Mouse (Mus musculus) limb, embryonic 13.5 days (tissue): ENCODE measurements around the gene Ntn5. TPM values are rescaled to one million over a fixed set of nuclear protein-coding genes. Genes with fewer than 3 reads are reported as not detected.
A peak's percentile ranks its signal among the peaks of the same experiment; 100 is the strongest.
"Not testable (repeated sequence)": the region's sequence is repeated elsewhere in the genome, so short reads cannot be mapped to it uniquely, and the experiment has no call there.

ENCODE experiments used
- ATAC-seq: fragments of 200-750 bp; cut with Nextera tagmentation; 2 replicates; pipeline ENCODE4 v1.8.0; 2017; ENCODE audit warnings: low read depth, moderate number of reproducible peaks, moderate TSS enrichment; ENCODE audit not compliant: low FRiP score
- H3K27ac ChIP-seq: fragments of 300-500 bp; sonication (generic); 2 replicates; pipeline ENCODE4 v1.5.1; 2015; ENCODE audit warnings: inconsistent platforms, mild to moderate bottlenecking, moderate library complexity
- H3K27me3 ChIP-seq: fragments of 300-500 bp; sonication (generic); 2 replicates; pipeline ENCODE4 v1.6.1; 2015; ENCODE audit warnings: mild to moderate bottlenecking, inconsistent platforms
- H3K36me3 ChIP-seq: fragments of 300-500 bp; sonication (generic); 2 replicates; pipeline ENCODE4 v1.6.1; 2015; ENCODE audit warnings: inconsistent platforms, mild to moderate bottlenecking, moderate library complexity
- H3K4me1 ChIP-seq: fragments of 300-500 bp; sonication (generic); 2 replicates; pipeline ENCODE4 v1.6.1; 2015; ENCODE audit warnings: inconsistent platforms
- H3K4me2 ChIP-seq: fragments of 300-500 bp; sonication (generic); replicated peaks from 2 replicates; pipeline ENCODE4 v1.6.1; 2015; ENCODE audit warnings: inconsistent platforms, mild to moderate bottlenecking, moderate library complexity
- H3K4me3 ChIP-seq: fragments of 300-500 bp; sonication (generic); 2 replicates; pipeline ENCODE4 v1.5.1; 2015; ENCODE audit warnings: moderate library complexity, mild to moderate bottlenecking, inconsistent platforms
- H3K9ac ChIP-seq: fragments of 300-500 bp; sonication (generic); 2 replicates; pipeline ENCODE4 v1.6.1; 2015; ENCODE audit warnings: mild to moderate bottlenecking, inconsistent platforms
- H3K9me3 ChIP-seq: fragments of 300-500 bp; sonication (generic); 2 replicates; pipeline ENCODE4 v1.6.1; 2016; ENCODE audit warnings: inconsistent platforms
- WGBS: fragments of 180-500 bp; shearing (Covaris S2); methylation state at CpG from one replicate; pipeline ENCODE4 v1.1.7; 2015; 5-methylcytosine and 5-hydroxymethylcytosine counted together
- polyA plus RNA-seq: library from polyadenylated mRNA; unstranded; fragments of >200 nt; fragmentation: Nextera tagmentation; extraction: Ambion mirVana; gene quantifications from 2 replicates; pipeline ENCODE4 v1.2.1, GENCODE M21; 2015

The Ntn5 gene
- polyA plus RNA-seq, 1 experiment from 2014 or later: 0.23 TPM

- H3K27me3 ChIP-seq: no peaks in the 10 kb centered on the region
- ATAC-seq: no peak
- H3K9ac ChIP-seq: peak overlapping the region; percentile 84
- H3K4me2 ChIP-seq: peak overlapping the region; percentile 80
- H3K4me1 ChIP-seq: peaks cover 42% of the 10 kb centered on the region
- WGBS: 32% methylated on average over 16 of the region's 16 CpGs
- H3K27ac ChIP-seq: peak overlapping the region; percentile 94
- no peaks in the 10 kb centered on the region for H3K36me3 ChIP-seq
- no peaks in the 10 kb centered on the region for H3K9me3 ChIP-seq
- H3K4me3 ChIP-seq: peak overlapping the region; percentile 55
These were observed 41.1 kb upstream of the Ntn5 start for GRCm38 (mm10) chr7:45642503-45643255.

GRCm38 (mm10) chr7:45643441-45644178 is 40.2 kb upstream of the Ntn5 start:
- Histone ChIP-seq H3K9ac (peak overlapping the region; percentile 84), H3K4me3 (peak overlapping the region; percentile 55), H3K4me1 (peaks cover 35% of the 10 kb centered on the region), H3K4me2 (peak overlapping the region; percentile 80), H3K27me3 (no peaks in the 10 kb centered on the region), H3K9me3 (no peaks in the 10 kb centered on the region), H3K36me3 (no peaks in the 10 kb centered on the region), H3K27ac (peak overlapping the region; percentile 94)
- WGBS: under 1% methylated on average over 28 of the region's 28 CpGs
- ATAC-seq: peak; percentile 91

GRCm38 (mm10) chr7:45644183-45644582 is 39.6 kb upstream of the Ntn5 start:
- 4% methylated on average over 18 of the region's 18 CpGs for WGBS
- Histone ChIP-seq H3K4me2 (peak overlapping the region; percentile 80), H3K4me1 (peaks cover 35% of the 10 kb centered on the region), H3K27ac (peak overlapping the region; percentile 84), H3K36me3 (no peaks in the 10 kb centered on the region), H3K27me3 (no peaks in the 10 kb centered on the region), H3K4me3 (peak overlapping the region; percentile 43), H3K9me3 (no peaks in the 10 kb centered on the region), H3K9ac (peak overlapping the region; percentile 57)
- 0 out of 2 replicates have a peak, but pooled peaks have one; percentile 12 for ATAC-seq

- no peaks in the 10 kb centered on the region for H3K27me3 ChIP-seq
- peak overlapping the region; percentile 80 for H3K4me2 ChIP-seq
- H3K27ac ChIP-seq: 0 out of 2 replicates have a peak overlapping the region, but pooled peaks have one; percentile 84
- H3K9me3 ChIP-seq: no peaks in the 10 kb centered on the region
- H3K9ac ChIP-seq: 0 out of 2 replicates have a peak overlapping the region, but pooled peaks have one; percentile 57
- WGBS: 61% methylated on average over 6 of the region's 6 CpGs
- no peak for ATAC-seq
- H3K4me3 ChIP-seq: peak overlapping the region; percentile 43
- H3K4me1 ChIP-seq: peaks cover 35% of the 10 kb centered on the region
- no peaks in the 10 kb centered on the region for H3K36me3 ChIP-seq
These were observed 38.8 kb upstream of the Ntn5 start for GRCm38 (mm10) chr7:45644872-45645590.

GRCm38 (mm10) chr7:45645591-45645971 is 38.2 kb upstream of the Ntn5 start:
- no peak overlapping the region for H3K9ac ChIP-seq
- H3K4me3 ChIP-seq: no peak overlapping the region
- H3K4me1 ChIP-seq: peaks cover 35% of the 10 kb centered on the region
- no peaks in the 10 kb centered on the region for H3K27me3 ChIP-seq
- no peak overlapping the region for H3K27ac ChIP-seq
- ATAC-seq: no peak
- no peaks in the 10 kb centered on the region for H3K9me3 ChIP-seq
- 87% methylated on average over 7 of the region's 7 CpGs for WGBS
- no peak overlapping the region for H3K4me2 ChIP-seq
- H3K36me3 ChIP-seq: no peaks in the 10 kb centered on the region

- ATAC-seq: no peak
- H3K4me1 ChIP-seq: peaks cover 24% of the 10 kb centered on the region
- no peak overlapping the region for H3K4me2 ChIP-seq
- H3K4me3 ChIP-seq: no peak overlapping the region
- no peak overlapping the region for H3K9ac ChIP-seq
- WGBS: 81% methylated on average over 4 of the region's 4 CpGs
- no peaks in the 10 kb centered on the region for H3K36me3 ChIP-seq
- H3K27me3 ChIP-seq: no peaks in the 10 kb centered on the region
- H3K9me3 ChIP-seq: no peaks in the 10 kb centered on the region
- H3K27ac ChIP-seq: no peak overlapping the region
These were observed 37.2 kb upstream of the Ntn5 start for GRCm38 (mm10) chr7:45646671-45647070.

- H3K27ac ChIP-seq: no peak overlapping the region
- H3K4me2 ChIP-seq: no peak overlapping the region
- ATAC-seq: no peak
- no peaks in the 10 kb centered on the region for H3K27me3 ChIP-seq
- H3K9me3 ChIP-seq: no peaks in the 10 kb centered on the region
- H3K9ac ChIP-seq: no peak overlapping the region
- whole genome bisulfite sequencing: 77% methylated on average over 8 of the region's 8 CpGs
- peaks cover 6% of the 10 kb centered on the region for H3K4me1 ChIP-seq
- no peaks in the 10 kb centered on the region for H3K36me3 ChIP-seq
- H3K4me3 ChIP-seq: no peak overlapping the region
These were observed 34.5 kb upstream of the Ntn5 start for GRCm38 (mm10) chr7:45649351-45649750.

- H3K4me1 ChIP-seq, H3K9me3 ChIP-seq, H3K4me2 ChIP-seq, H3K4me3 ChIP-seq, H3K27me3 ChIP-seq, H3K27ac ChIP-seq, ATAC-seq, H3K9ac ChIP-seq, H3K36me3 ChIP-seq: not testable (repeated sequence)
- 92% methylated on average over 20 of the region's 20 CpGs for WGBS
These were observed 33.3 kb upstream of the Ntn5 start for GRCm38 (mm10) chr7:45650484-45650883.

GRCm38 (mm10) chr7:45654424-45655047 is 29.3 kb upstream of the Ntn5 start:
- Histone ChIP-seq H3K4me2 (peak overlapping the region; percentile 38), H3K9me3 (no peaks in the 10 kb centered on the region), H3K4me3 (peak overlapping the region; percentile 11; the same call in 1 of the 2 replicates), H3K27ac (no peak overlapping the region), H3K27me3 (no peaks in the 10 kb centered on the region), H3K36me3 (no peaks in the 10 kb centered on the region), H3K4me1 (peaks cover 12% of the 10 kb centered on the region; the same call in 1 of the 2 replicates), H3K9ac (0 out of 2 replicates have a peak overlapping the region, but pooled peaks have one; percentile 8)
- ATAC-seq: no peak; the same call in 1 of the 2 replicates
- 35% methylated on average over 17 of the region's 17 CpGs for WGBS

GRCm38 (mm10) chr7:45660746-45661478 is 22.9 kb upstream of the Ntn5 start:
- Histone ChIP-seq H3K9ac (no peak overlapping the region), H3K4me3 (no peak overlapping the region), H3K36me3 (no peaks in the 10 kb centered on the region), H3K4me1 (peaks cover 10% of the 10 kb centered on the region; the same call in 1 of the 2 replicates), H3K4me2 (no peak overlapping the region), H3K9me3 (no peaks in the 10 kb centered on the region), H3K27ac (no peak overlapping the region), H3K27me3 (no peaks in the 10 kb centered on the region)
- ATAC-seq: no peak
- 78% methylated on average over 11 of the region's 11 CpGs for WGBS

- not testable (repeated sequence) for H3K27ac ChIP-seq, H3K4me3 ChIP-seq, H3K36me3 ChIP-seq, H3K27me3 ChIP-seq, H3K9me3 ChIP-seq, ATAC-seq, H3K4me1 ChIP-seq, H3K4me2 ChIP-seq, H3K9ac ChIP-seq
- 87% methylated on average over 6 of the region's 6 CpGs for WGBS
These were observed 22.1 kb upstream of the Ntn5 start for GRCm38 (mm10) chr7:45661702-45662101.
